Comparison of ENCODE assay signal across 10 mouse cellular contexts in genomic region chr17:79771727-79772126, GRCm38 (mm10). TPM values are rescaled to one million over a fixed set of nuclear protein-coding genes. Genes with fewer than 3 reads are reported as not detected.
DNase-seq lines count a peak whose midpoint lies in the region; ATAC-seq and TF ChIP-seq lines count a peak whose summit lies in the region.
"Had no signal": no experiment of that assay in that cellular context is flagged by ENCODE, and none has a peak within 500 bp of the region (broad histone marks: within the 10 kb centered on the region; RNA-seq: fewer than 3 reads in every experiment).

No protein-coding gene starts in this region.

- DNase-seq in kidney, postnatal 0 days (ENCODE audit: low spot score): peak; percentile 72
- no peak for DNase-seq in kidney, adult 8-10 months
- DNase-seq in limb, embryonic 10.5 days (ENCODE audit: low spot score): peak; percentile 45
- no peak for DNase-seq in frontal cortex, adult 2 months (ENCODE audit: extremely low spot score in 1 of 2, low spot score in 1 of 2)
- DNase-seq in urinary bladder, postnatal 25 days (ENCODE audit: low spot score): no peak
- no peak for DNase-seq in cerebellum, adult 8-10 months
- DNase-seq: thymus, postnatal 14 days had no signal

- 0 out of 2 replicates have a peak, but pooled peaks have one; percentile 40 for ATAC-seq in kidney, postnatal 0 days (replicated peaks; ENCODE audit: low FRiP score, low read depth)
- ATAC-seq in embryonic facial prominence, embryonic 15.5 days (ENCODE audit: insufficient number of reproducible peaks, low FRiP score, low TSS enrichment, low read depth): no peak
- ATAC-seq in neural tube, embryonic 15.5 days (ENCODE audit: low FRiP score): no peak

- no peak for TF ChIP-seq CTCF in kidney, postnatal 0 days (IDR thresholded peaks at IDR 0.05; ENCODE audit: low read depth)

- no peaks in the 10 kb centered on the region for H3K27me3 ChIP-seq in kidney, postnatal 0 days (ENCODE audit: insufficient read depth, low read length)
- 0 out of 2 replicates have a peak, but pooled peaks cover 3% of the 10 kb centered on the region for H3K27me3 ChIP-seq in embryonic facial prominence, embryonic 15.5 days
- H3K27me3 ChIP-seq in limb, embryonic 10.5 days (ENCODE audit: low read depth, poor library complexity, severe bottlenecking): no peaks in the 10 kb centered on the region
- no peaks in the 10 kb centered on the region for H3K27me3 ChIP-seq in neural tube, embryonic 15.5 days (replicated peaks)

- H3K9ac ChIP-seq in kidney, postnatal 0 days (ENCODE audit: low read depth, low read length): no peak overlapping the region
- H3K9ac ChIP-seq in embryonic facial prominence, embryonic 15.5 days: no peak overlapping the region
- no peak overlapping the region for H3K9ac ChIP-seq in neural tube, embryonic 15.5 days (replicated peaks)

- H3K36me3 ChIP-seq in kidney, postnatal 0 days (ENCODE audit: insufficient read depth, low read length): no peaks in the 10 kb centered on the region
- no peaks in the 10 kb centered on the region for H3K36me3 ChIP-seq in embryonic facial prominence, embryonic 15.5 days
- H3K36me3 ChIP-seq in limb, embryonic 10.5 days: no peaks in the 10 kb centered on the region
- H3K36me3 ChIP-seq in neural tube, embryonic 15.5 days: no peaks in the 10 kb centered on the region

- no peak overlapping the region for H3K4me2 ChIP-seq in kidney, postnatal 0 days (ENCODE audit: low read length)
- peak overlapping the region; percentile 12; the same call in 1 of the 2 replicates for H3K4me2 ChIP-seq in embryonic facial prominence, embryonic 15.5 days (replicated peaks)
- H3K4me2 ChIP-seq in neural tube, embryonic 15.5 days: peak overlapping the region; percentile 21; the same call in 1 of the 2 replicates
- H3K4me2 ChIP-seq: heart, embryonic 11.5 days had no signal

- H3K4me1 ChIP-seq in kidney, postnatal 0 days (replicated peaks; ENCODE audit: insufficient read depth, low read length): no peaks in the 10 kb centered on the region; the same call in 1 of the 2 replicates
- H3K4me1 ChIP-seq in embryonic facial prominence, embryonic 15.5 days: peaks cover 7% of the 10 kb centered on the region
- H3K4me1 ChIP-seq in limb, embryonic 10.5 days: peaks cover 13% of the 10 kb centered on the region
- H3K4me1 ChIP-seq in neural tube, embryonic 15.5 days: peaks cover 7% of the 10 kb centered on the region; the same call in 1 of the 2 replicates

- 29% methylated on average over 10 of the region's 10 CpGs for WGBS in kidney, postnatal 0 days
- 24% methylated on average over 10 of the region's 10 CpGs for WGBS in embryonic facial prominence, embryonic 15.5 days
- WGBS in limb, embryonic 10.5 days: 35% methylated on average over 10 of the region's 10 CpGs
- 22% methylated on average over 10 of the region's 10 CpGs for WGBS in neural tube, embryonic 15.5 days

- no peak overlapping the region for H3K4me3 ChIP-seq in kidney, postnatal 0 days (replicated peaks; ENCODE audit: low read depth, low read length)
- H3K4me3 ChIP-seq in embryonic facial prominence, embryonic 15.5 days (replicated peaks): no peak overlapping the region
- H3K4me3 ChIP-seq in limb, embryonic 10.5 days: no peak overlapping the region
- H3K4me3 ChIP-seq in neural tube, embryonic 15.5 days (replicated peaks): no peak overlapping the region

- H3K27ac ChIP-seq in kidney, postnatal 0 days: no peak overlapping the region
- H3K27ac ChIP-seq in embryonic facial prominence, embryonic 15.5 days (replicated peaks): no peak overlapping the region
- peak overlapping the region; percentile 61; the same call in 1 of the 2 replicates for H3K27ac ChIP-seq in limb, embryonic 10.5 days
- no peak overlapping the region for H3K27ac ChIP-seq in neural tube, embryonic 15.5 days (replicated peaks)

- no peaks in the 10 kb centered on the region for H3K9me3 ChIP-seq in kidney, postnatal 0 days (replicated peaks; ENCODE audit: low read length)
- no peaks in the 10 kb centered on the region for H3K9me3 ChIP-seq in embryonic facial prominence, embryonic 15.5 days (replicated peaks)
- H3K9me3 ChIP-seq in limb, embryonic 10.5 days (replicated peaks): no peaks in the 10 kb centered on the region
- H3K9me3 ChIP-seq in neural tube, embryonic 15.5 days (replicated peaks): no peaks in the 10 kb centered on the region

RNA-seq across cellular contexts. Expression of gene Cyp1b1, which starts 56.9 kb away (rescaled TPM):
- 12.3 and 13.8 TPM in 2 replicates for polyA plus RNA-seq in kidney, postnatal 0 days (2015; fragmentation: Nextera tagmentation; extraction: Ambion mirVana)
- polyA plus RNA-seq in embryonic facial prominence, embryonic 15.5 days (2015; fragmentation: Nextera tagmentation; extraction: Ambion mirVana): 4.9 and 6.7 TPM in 2 replicates
- 5.0 and 7.5 TPM in 2 replicates for polyA plus RNA-seq in limb, embryonic 10.5 days (2016; fragmentation: Nextera tagmentation; extraction: Ambion mirVana)
- 5.6 and 6.1 TPM in 2 replicates for polyA plus RNA-seq in neural tube, embryonic 15.5 days (2015; fragmentation: Nextera tagmentation; extraction: Ambion mirVana)
- 5.1 and 5.2 TPM in 2 replicates for polyA plus RNA-seq in frontal cortex, adult 2 months (2012; rRNA removed)

Comparison
In these comparisons a context has a peak if more than half of its experiments do, and no peak if none do; other contexts are left out.
1. DNase-seq: peak in kidney, postnatal 0 days (single experiment) and limb, embryonic 10.5 days (single experiment); none in kidney, adult 8-10 months (0 of 2), frontal cortex, adult 2 months (0 of 2), urinary bladder, postnatal 25 days (single experiment) and cerebellum, adult 8-10 months (single experiment).